Mouse (Mus musculus) forebrain, postnatal 0 days (tissue): ENCODE measurements around the gene Grm3. TPM values are rescaled to one million over a fixed set of nuclear protein-coding genes. Genes with fewer than 3 reads are reported as not detected.

Source experiments
- ATAC-seq: fragments of 200-750 bp; cut with Nextera tagmentation; 2 replicates; pipeline ENCODE4 v1.8.0; 2017; ENCODE audit warnings: mild to moderate bottlenecking, moderate library complexity
- DNase-seq: peaks from one replicate; pipeline ENCODE4 v3.0.0-alpha.2; 2015
- H3K27ac ChIP-seq: fragments of 300-500 bp; sonication (generic); 2 replicates; pipeline ENCODE4 v1.5.1; 2014; ENCODE audit warnings: low read depth, mild to moderate bottlenecking, antibody characterized with exemption, low read length, moderate library complexity, mixed read lengths
- H3K27me3 ChIP-seq: fragments of 300-500 bp; sonication (generic); 2 replicates; pipeline ENCODE4 v1.6.1; 2014; ENCODE audit warnings: mild to moderate bottlenecking, low read length, mixed read lengths; ENCODE audit not compliant: insufficient read depth
- H3K36me3 ChIP-seq: fragments of 300-500 bp; sonication (generic); 2 replicates; pipeline ENCODE4 v1.6.1; 2014; ENCODE audit warnings: mild to moderate bottlenecking, moderate library complexity; ENCODE audit not compliant: insufficient read depth
- H3K4me1 ChIP-seq: fragments of 300-500 bp; sonication (generic); 2 replicates; pipeline ENCODE4 v1.6.1; 2014; ENCODE audit warnings: antibody characterized with exemption; ENCODE audit not compliant: insufficient read depth
- H3K4me2 ChIP-seq: fragments of 300-500 bp; sonication (generic); 2 replicates; pipeline ENCODE4 v1.6.1; 2014; ENCODE audit warnings: low read depth, mild to moderate bottlenecking, moderate library complexity
- H3K4me3 ChIP-seq: fragments of 300-500 bp; sonication (generic); 2 replicates; pipeline ENCODE4 v1.5.1; 2014; ENCODE audit warnings: low read depth, low read length, mixed read lengths
- H3K9ac ChIP-seq: fragments of 300-500 bp; sonication (generic); 2 replicates; pipeline ENCODE4 v1.6.1; 2014; ENCODE audit warnings: mild to moderate bottlenecking
- H3K9me3 ChIP-seq: fragments of 300-500 bp; sonication (generic); 2 replicates; pipeline ENCODE4 v1.6.1; 2016; ENCODE audit warnings: low read length
- CTCF ChIP-seq: sonication (generic); IDR thresholded peaks from 2 replicates; pipeline ENCODE4 v1.5.1; 2016; ENCODE audit warnings: antibody characterized with exemption, control low read depth, low read depth
- WGBS: fragments of 180-500 bp; shearing (Covaris S2); extraction: QIAGEN DNeasy Blood & Tissue Kit; methylation state at CpG from one replicate; pipeline ENCODE4 v1.1.7; 2014; 5-methylcytosine and 5-hydroxymethylcytosine counted together
- polyA plus RNA-seq: library from polyadenylated mRNA; unstranded; fragments of >200 nt; fragmentation: Nextera tagmentation; extraction: Ambion mirVana; gene quantifications from 2 replicates; pipeline ENCODE4 v1.2.1, GENCODE M21; 2015
- total RNA-seq: library from RNA; depleted of rRNA; stranded (reverse); fragments of >200 nt; gene quantifications from 2 replicates; pipeline ENCODE4 v1.2.3, GENCODE M21; 2014

The Grm3 gene
- total and polyA plus RNA-seq, 2 experiments from 2014 or later, result 66.5 to 105 TPM

DNA sequence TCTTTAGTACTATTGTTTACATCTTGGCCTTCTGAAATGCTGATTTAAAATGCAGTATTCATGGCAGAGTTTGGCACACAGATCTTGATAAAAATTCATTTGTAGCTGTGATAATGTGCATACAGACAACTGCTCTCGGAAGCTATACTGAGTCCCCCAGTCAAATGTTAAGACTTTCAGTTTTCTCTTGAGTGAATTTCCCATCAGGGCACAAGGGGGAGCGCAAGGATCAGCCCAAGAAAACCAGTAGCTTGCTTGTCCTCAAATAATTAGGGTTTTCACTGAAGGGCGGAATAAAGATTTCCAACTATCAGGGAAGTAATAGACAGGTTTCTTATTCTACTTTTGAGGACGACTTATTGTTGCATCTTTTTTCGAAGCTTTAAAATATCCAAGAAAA lies 275.4 kb downstream of the Grm3 start:
- no peak overlapping the region for H3K4me2 ChIP-seq
- H3K36me3 ChIP-seq, result no peaks in the 10 kb centered on the region
- peak; percentile 60 for DNase-seq
- H3K9me3 ChIP-seq, result no peaks in the 10 kb centered on the region
- WGBS, result 57% methylated on average over 5 of the region's 5 CpGs
- no peak overlapping the region for H3K9ac ChIP-seq
- H3K27ac ChIP-seq, result no peak overlapping the region
- no peaks in the 10 kb centered on the region for H3K27me3 ChIP-seq
- ATAC-seq, result peak; percentile 69
- H3K4me1 ChIP-seq, result no peaks in the 10 kb centered on the region
- TF ChIP-seq CTCF, result peak; percentile 73
- H3K4me3 ChIP-seq, result no peak overlapping the region

DNA sequence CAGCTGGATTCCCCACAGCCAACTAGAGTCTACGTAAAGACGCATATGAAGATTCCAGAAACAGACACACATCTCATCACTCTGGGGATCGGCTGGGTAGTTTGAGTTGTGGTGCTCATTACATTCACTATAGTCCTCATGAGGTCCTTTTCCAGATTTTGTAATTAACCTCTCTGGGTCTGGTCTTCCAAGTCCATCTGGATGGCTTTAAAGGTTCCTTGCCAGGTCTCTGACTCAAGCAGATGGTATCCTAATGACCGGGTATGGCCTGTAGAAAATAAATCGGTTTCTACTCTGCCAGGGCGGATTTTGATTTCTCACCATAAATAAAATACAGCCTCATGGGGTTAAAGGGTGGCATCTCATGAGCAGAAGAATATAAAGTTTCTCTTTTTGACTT lies 276.0 kb downstream of the Grm3 start:
- DNase-seq (no peak), ATAC-seq (no peak)
- H3K27ac ChIP-seq, result no peak overlapping the region
- TF ChIP-seq CTCF, result no peak
- H3K4me1 ChIP-seq, result no peaks in the 10 kb centered on the region
- no peak overlapping the region for H3K4me3 ChIP-seq
- no peaks in the 10 kb centered on the region for H3K9me3 ChIP-seq
- no peak overlapping the region for H3K9ac ChIP-seq
- H3K4me2 ChIP-seq, result no peak overlapping the region
- no peaks in the 10 kb centered on the region for H3K36me3 ChIP-seq
- no peaks in the 10 kb centered on the region for H3K27me3 ChIP-seq
- WGBS, result 87% methylated on average over 6 of the region's 6 CpGs

DNA sequence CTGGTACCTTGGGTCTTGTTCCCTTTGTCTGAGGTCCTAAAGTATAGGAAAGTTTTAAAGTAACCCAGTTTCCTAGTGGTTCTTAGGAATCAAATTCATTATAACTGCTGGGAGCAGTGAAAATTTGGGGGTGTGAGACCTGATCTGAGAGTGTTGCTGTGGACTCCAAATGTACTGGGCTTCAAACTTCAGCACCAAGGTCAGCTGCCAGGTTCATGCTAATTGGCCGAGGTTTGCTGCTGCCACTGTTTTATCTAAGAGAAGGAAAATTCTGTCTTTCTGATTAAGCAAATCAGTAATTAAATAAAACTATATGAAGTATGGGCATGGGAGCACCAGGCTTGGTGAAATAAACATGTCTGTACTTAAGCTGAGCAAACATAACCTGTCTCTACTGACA lies 278.8 kb downstream of the Grm3 start:
- no peaks in the 10 kb centered on the region for H3K36me3 ChIP-seq
- DNase-seq (no peak), ATAC-seq (no peak)
- no peaks in the 10 kb centered on the region for H3K27me3 ChIP-seq
- no peak overlapping the region for H3K27ac ChIP-seq
- H3K4me3 ChIP-seq, result no peak overlapping the region
- WGBS, result 18% methylated on average over 1 of the region's 1 CpGs
- no peak for TF ChIP-seq CTCF
- H3K4me1 ChIP-seq, result no peaks in the 10 kb centered on the region
- H3K9ac ChIP-seq, result no peak overlapping the region
- no peak overlapping the region for H3K4me2 ChIP-seq
- no peaks in the 10 kb centered on the region for H3K9me3 ChIP-seq
